8 mouse cellular contexts compared by ENCODE assay signal in the genomic region with DNA sequence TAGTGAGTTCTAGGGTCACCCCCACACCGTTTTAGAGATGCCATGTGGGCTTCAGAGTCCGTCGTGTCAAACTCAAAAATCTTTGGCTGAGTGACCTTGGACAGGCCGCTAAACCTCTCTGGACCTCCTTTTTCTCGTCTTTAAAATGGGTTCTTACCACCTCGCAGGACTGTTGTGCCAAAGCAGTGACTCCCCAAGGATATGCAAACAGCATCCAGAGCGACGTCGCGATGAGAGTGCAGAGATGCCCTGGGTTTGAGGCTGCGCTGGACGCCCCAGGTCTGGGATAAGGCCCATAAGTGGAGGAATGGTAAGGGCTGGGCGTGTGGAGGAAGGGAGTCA. TPM values are rescaled to one million over a fixed set of nuclear protein-coding genes. Genes with fewer than 3 reads are reported as not detected.
A peak's percentile ranks its signal among the peaks of the same experiment; 100 is the strongest.
DNase-seq lines count a peak whose midpoint lies in the region; ATAC-seq and TF ChIP-seq lines count a peak whose summit lies in the region.

No protein-coding gene starts in this region.

- peaks cover 19% of the 10 kb centered on the region for H3K4me1 ChIP-seq in heart, embryonic 12.5 days (replicated peaks)
- H3K4me1 ChIP-seq in hindbrain, embryonic 11.5 days (replicated peaks; ENCODE audit: control insufficient read depth, insufficient read depth, low read length) = peaks cover 11% of the 10 kb centered on the region
- H3K4me1 ChIP-seq in midbrain, embryonic 12.5 days = peaks cover 54% of the 10 kb centered on the region
- no peaks in the 10 kb centered on the region for H3K4me1 ChIP-seq in lung, postnatal 0 days (ENCODE audit: insufficient read depth, low read depth, low read length)

- intact Hi-C loops in heart, postnatal 25 days (cut with DNase I) = no loop called here

- no peak overlapping the region for H3K9ac ChIP-seq in heart, embryonic 12.5 days
- peak overlapping the region; percentile 99 for H3K9ac ChIP-seq in hindbrain, embryonic 11.5 days (ENCODE audit: low read depth, low read length)
- H3K9ac ChIP-seq in midbrain, embryonic 12.5 days (replicated peaks) = peak overlapping the region; percentile 97
- H3K9ac ChIP-seq in lung, postnatal 0 days (replicated peaks; ENCODE audit: low read depth) = no peak overlapping the region

- peaks cover 90% of the 10 kb centered on the region for H3K27me3 ChIP-seq in heart, embryonic 12.5 days (replicated peaks)
- H3K27me3 ChIP-seq in hindbrain, embryonic 11.5 days (ENCODE audit: control insufficient read depth, insufficient read depth, low read length) = 0 out of 2 replicates have a peak, but pooled peaks cover 2% of the 10 kb centered on the region
- H3K27me3 ChIP-seq in midbrain, embryonic 12.5 days = peaks cover 6% of the 10 kb centered on the region; the same call in 1 of the 2 replicates
- H3K27me3 ChIP-seq in lung, postnatal 0 days (replicated peaks; ENCODE audit: insufficient read depth, low read length) = peaks cover 35% of the 10 kb centered on the region

- H3K36me3 ChIP-seq in heart, embryonic 12.5 days = no peaks in the 10 kb centered on the region
- H3K36me3 ChIP-seq in hindbrain, embryonic 11.5 days (ENCODE audit: control insufficient read depth, insufficient read depth, low read length) = peaks cover 6% of the 10 kb centered on the region; the same call in 1 of the 2 replicates
- H3K36me3 ChIP-seq in midbrain, embryonic 12.5 days = peaks cover 21% of the 10 kb centered on the region
- H3K36me3 ChIP-seq in lung, postnatal 0 days (ENCODE audit: insufficient read depth, low read length) = no peaks in the 10 kb centered on the region

- no peak for TF ChIP-seq CTCF in brain, embryonic 14.5 days (IDR thresholded peaks at IDR 0.05; ENCODE audit: borderline replicate concordance, extremely low read depth, insufficient read depth, insufficient read length)
- TF ChIP-seq CTCF in lung, postnatal 0 days (IDR thresholded peaks at IDR 0.05) = no peak

- no peak overlapping the region for H3K27ac ChIP-seq in heart, embryonic 12.5 days (ENCODE audit: poor library complexity, severe bottlenecking)
- H3K27ac ChIP-seq in hindbrain, embryonic 11.5 days (ENCODE audit: low read depth, low read length) = peak overlapping the region; percentile 98
- H3K27ac ChIP-seq in midbrain, embryonic 12.5 days (replicated peaks) = peak overlapping the region; percentile 99
- H3K27ac ChIP-seq in lung, postnatal 0 days (ENCODE audit: low read length) = no peak overlapping the region

- TF ChIP-seq POLR2A in brain, embryonic 14.5 days (IDR thresholded peaks at IDR 0.05; ENCODE audit: borderline replicate concordance, extremely low read depth, insufficient read depth, insufficient read length, poor library complexity, severe bottlenecking) = no peak

- no peak for TF ChIP-seq EP300 in lung, postnatal 0 days (IDR thresholded peaks at IDR 0.05)

- no peak for ATAC-seq in heart, embryonic 12.5 days (ENCODE audit: insufficient number of reproducible peaks, low FRiP score)
- 0 out of 2 replicates have a peak, but pooled peaks have one; percentile 1 for ATAC-seq in hindbrain, embryonic 11.5 days (ENCODE audit: low FRiP score)
- ATAC-seq in midbrain, embryonic 12.5 days (ENCODE audit: low FRiP score, low read depth) = no peak
- ATAC-seq in lung, postnatal 0 days = no peak

- WGBS in heart, embryonic 12.5 days = 3% methylated on average over 13 of the region's 13 CpGs
- WGBS in hindbrain, embryonic 11.5 days = under 1% methylated on average over 13 of the region's 13 CpGs
- under 1% methylated on average over 13 of the region's 13 CpGs for WGBS in midbrain, embryonic 12.5 days
- 5% methylated on average over 13 of the region's 13 CpGs for WGBS in lung, postnatal 0 days

- no peak for DNase-seq in heart, postnatal 25 days (ENCODE audit: low spot score)
- DNase-seq in brain, embryonic 14.5 days (ENCODE audit: low read depth) = peak; percentile 61
- DNase-seq in hindbrain, embryonic 11.5 days (ENCODE audit: low spot score) = peak; percentile 76
- DNase-seq in ovary, postnatal 36 days (ENCODE audit: low spot score) = no peak
- no peak for DNase-seq in lung, postnatal 0 days (ENCODE audit: low spot score)
- no peak for DNase-seq in cerebellum, adult 11-12 months

- H3K4me2 ChIP-seq in heart, embryonic 12.5 days = peak overlapping the region; percentile 63
- peak overlapping the region; percentile 89 for H3K4me2 ChIP-seq in hindbrain, embryonic 11.5 days (replicated peaks; ENCODE audit: low read depth, low read length)
- H3K4me2 ChIP-seq in midbrain, embryonic 12.5 days (replicated peaks) = peak overlapping the region; percentile 89
- no peak overlapping the region for H3K4me2 ChIP-seq in lung, postnatal 0 days (replicated peaks; ENCODE audit: low read depth, low read length)

- H3K4me3 ChIP-seq in heart, embryonic 12.5 days = peak overlapping the region; percentile 22; the same call in 1 of the 2 replicates
- peak overlapping the region; percentile 78 for H3K4me3 ChIP-seq in hindbrain, embryonic 11.5 days (ENCODE audit: low read depth, low read length)
- peak overlapping the region; percentile 82 for H3K4me3 ChIP-seq in midbrain, embryonic 12.5 days
- no peak overlapping the region for H3K4me3 ChIP-seq in lung, postnatal 0 days (ENCODE audit: low read depth, low read length)

- no peaks in the 10 kb centered on the region for H3K9me3 ChIP-seq in heart, embryonic 12.5 days (replicated peaks)
- no peaks in the 10 kb centered on the region for H3K9me3 ChIP-seq in hindbrain, embryonic 11.5 days (ENCODE audit: control insufficient read depth, low read length)
- no peaks in the 10 kb centered on the region for H3K9me3 ChIP-seq in midbrain, embryonic 12.5 days
- H3K9me3 ChIP-seq in lung, postnatal 0 days (ENCODE audit: low read length) = no peaks in the 10 kb centered on the region

RNA-seq across cellular contexts. Expression of a gene that starts 24.4 kb away (rescaled TPM):
- 0.57 and 0.64 TPM in 2 replicates for polyA plus RNA-seq in heart, embryonic 12.5 days (2016; fragmentation: Nextera tagmentation; extraction: Ambion mirVana)
- total RNA-seq in heart, postnatal 25 days (2021) = 10 to 100 TPM in 1 of 2 experiments, 1 to 10 TPM in 1; 8.9 to 10.3 TPM
- polyA plus RNA-seq in brain, embryonic 14.5 days (2012; rRNA removed) = 1.00 and 1.6 TPM in 2 replicates
- polyA plus RNA-seq in hindbrain, embryonic 11.5 days (2014; fragmentation: Nextera tagmentation; extraction: Ambion mirVana) = 1.4 and 1.9 TPM in 2 replicates
- polyA plus RNA-seq in midbrain, embryonic 12.5 days (2016; fragmentation: Nextera tagmentation; extraction: Ambion mirVana) = 1.3 and 2.0 TPM in 2 replicates
- 0.87 and 1.5 TPM in 2 replicates for polyA plus RNA-seq in lung, postnatal 0 days (2015; fragmentation: Nextera tagmentation; extraction: Ambion mirVana)

RNA-seq across cellular contexts. Expression of a gene that starts 27.7 kb away (rescaled TPM):
- polyA plus RNA-seq in heart, embryonic 12.5 days (2016; fragmentation: Nextera tagmentation; extraction: Ambion mirVana) = 0.46 and 0.67 TPM in 2 replicates
- 1 to 10 TPM; 2.5 to 2.9 TPM for total RNA-seq in heart, postnatal 25 days (2021)
- 1.1 and 1.6 TPM in 2 replicates for polyA plus RNA-seq in brain, embryonic 14.5 days (2012; rRNA removed)
- polyA plus RNA-seq in hindbrain, embryonic 11.5 days (2014; fragmentation: Nextera tagmentation; extraction: Ambion mirVana) = 0.59 and 0.88 TPM in 2 replicates
- 1.3 and 1.9 TPM in 2 replicates for polyA plus RNA-seq in midbrain, embryonic 12.5 days (2016; fragmentation: Nextera tagmentation; extraction: Ambion mirVana)
- 1.4 and 1.7 TPM in 2 replicates for polyA plus RNA-seq in lung, postnatal 0 days (2015; fragmentation: Nextera tagmentation; extraction: Ambion mirVana)

RNA-seq across cellular contexts. Expression of a gene that starts 48.6 kb away (rescaled TPM):
- 34.4 and 36.4 TPM in 2 replicates for polyA plus RNA-seq in heart, embryonic 12.5 days (2016; fragmentation: Nextera tagmentation; extraction: Ambion mirVana)
- total RNA-seq in heart, postnatal 25 days (2021) = 10 to 100 TPM; 38.7 to 42.3 TPM
- 20.1 and 24.6 TPM in 2 replicates for polyA plus RNA-seq in brain, embryonic 14.5 days (2012; rRNA removed)
- 27.0 and 32.3 TPM in 2 replicates for polyA plus RNA-seq in hindbrain, embryonic 11.5 days (2014; fragmentation: Nextera tagmentation; extraction: Ambion mirVana)
- 29.4 and 31.1 TPM in 2 replicates for polyA plus RNA-seq in midbrain, embryonic 12.5 days (2016; fragmentation: Nextera tagmentation; extraction: Ambion mirVana)
- 96.8 and 106 TPM in 2 replicates for polyA plus RNA-seq in lung, postnatal 0 days (2015; fragmentation: Nextera tagmentation; extraction: Ambion mirVana)

Comparison
In these comparisons a context has a peak if more than half of its experiments do, and no peak if none do; other contexts are left out.
1. H3K27ac ChIP-seq: peak in hindbrain, embryonic 11.5 days (single experiment) and midbrain, embryonic 12.5 days (single experiment); none in heart, embryonic 12.5 days (single experiment) and lung, postnatal 0 days (single experiment).
2. H3K9ac ChIP-seq: peak in hindbrain, embryonic 11.5 days (single experiment) and midbrain, embryonic 12.5 days (single experiment); none in heart, embryonic 12.5 days (single experiment) and lung, postnatal 0 days (single experiment).
3. DNase-seq: peak in brain, embryonic 14.5 days (single experiment) and hindbrain, embryonic 11.5 days (single experiment); none in heart, postnatal 25 days (single experiment), ovary, postnatal 36 days (single experiment), lung, postnatal 0 days (single experiment) and cerebellum, adult 11-12 months (single experiment).